Mouse (Mus musculus) kidney, postnatal 14 days (tissue): ENCODE measurements around the gene Zdhhc4.

Experiments used
- DNase-seq: peaks from one replicate; pipeline ENCODE4 v3.0.0; 2022; ENCODE audit warnings: mixed read lengths

The Zdhhc4 gene

DNA sequence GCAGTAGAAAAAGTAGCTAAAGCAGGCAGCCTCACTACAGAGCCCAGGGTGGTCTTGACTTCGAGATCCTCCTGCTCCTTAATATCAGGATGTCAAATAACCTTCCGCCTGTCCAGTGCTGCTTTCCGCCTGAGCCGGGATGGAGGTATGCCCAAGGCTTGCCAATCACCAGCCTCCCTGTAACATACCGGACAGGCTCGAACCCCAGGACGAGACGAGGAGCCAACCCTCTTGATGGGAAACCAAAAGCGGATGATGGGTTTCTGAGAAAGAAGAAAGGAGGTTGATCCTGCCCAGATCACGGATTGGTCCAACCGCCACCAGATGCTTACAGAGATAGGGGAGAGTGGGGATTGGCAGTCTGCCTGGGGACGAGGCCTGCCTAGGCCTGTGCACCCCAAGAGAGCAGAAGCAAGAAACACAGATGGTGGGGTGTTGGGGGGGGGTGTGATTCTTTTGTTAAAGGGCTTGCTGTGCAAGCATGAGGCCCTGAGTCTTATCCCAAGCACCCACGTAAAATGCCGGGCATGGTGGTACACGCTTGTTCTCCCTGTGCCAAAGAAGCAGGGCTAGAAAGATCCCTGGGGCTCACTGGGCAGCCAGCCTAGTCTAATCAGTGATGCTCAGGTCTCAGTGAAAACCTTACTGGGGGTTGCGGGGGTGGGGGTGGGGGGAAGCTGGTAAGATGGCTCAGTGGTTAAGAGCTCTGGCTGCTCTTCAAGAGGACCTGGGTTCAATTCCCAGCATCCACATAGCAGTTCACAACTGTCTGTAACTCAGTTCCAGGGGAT, 56.3 kb downstream of the Zdhhc4 start:
- DNase-seq = no peak

DNA sequence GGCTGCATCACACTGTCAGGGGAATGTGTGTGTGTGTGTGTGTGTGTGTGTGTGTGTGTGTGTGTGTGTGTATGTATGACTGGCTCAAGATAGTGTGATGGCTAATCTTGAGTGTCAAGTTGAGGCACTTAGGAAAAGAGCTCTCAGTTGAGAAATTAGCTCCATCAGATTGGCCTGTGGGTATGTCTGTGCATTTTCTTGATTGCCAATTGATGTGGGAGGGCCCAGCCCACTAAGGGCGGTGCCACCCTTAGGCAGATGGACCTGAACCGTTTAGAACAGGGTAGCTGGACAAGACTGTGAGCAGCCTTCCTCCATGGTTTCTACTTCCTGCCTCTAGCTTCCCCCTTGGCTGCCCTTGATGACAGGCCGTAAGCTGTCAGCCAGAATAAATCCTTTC, 56.9 kb downstream of the Zdhhc4 start:
- no peak for DNase-seq

DNA sequence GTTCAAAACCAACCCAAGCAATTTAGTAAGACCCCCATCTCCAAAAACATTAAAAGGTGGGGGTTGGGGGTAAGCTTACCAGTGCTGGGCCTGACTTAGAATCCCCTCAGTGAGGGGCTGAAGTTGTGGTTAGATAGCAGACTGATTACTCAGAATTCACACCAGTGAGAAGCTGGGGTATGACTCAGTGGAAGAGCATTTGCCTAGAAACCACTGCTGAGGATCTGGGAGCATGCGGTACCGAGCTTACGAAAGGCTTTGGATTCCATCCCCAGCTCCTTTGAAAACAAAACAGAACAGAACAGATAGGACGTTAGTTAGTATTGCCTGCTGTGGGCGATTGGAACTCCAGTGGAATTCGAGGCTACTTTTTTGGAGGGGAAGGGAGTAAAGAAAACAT, 57.4 kb downstream of the Zdhhc4 start:
- no peak for DNase-seq

DNA sequence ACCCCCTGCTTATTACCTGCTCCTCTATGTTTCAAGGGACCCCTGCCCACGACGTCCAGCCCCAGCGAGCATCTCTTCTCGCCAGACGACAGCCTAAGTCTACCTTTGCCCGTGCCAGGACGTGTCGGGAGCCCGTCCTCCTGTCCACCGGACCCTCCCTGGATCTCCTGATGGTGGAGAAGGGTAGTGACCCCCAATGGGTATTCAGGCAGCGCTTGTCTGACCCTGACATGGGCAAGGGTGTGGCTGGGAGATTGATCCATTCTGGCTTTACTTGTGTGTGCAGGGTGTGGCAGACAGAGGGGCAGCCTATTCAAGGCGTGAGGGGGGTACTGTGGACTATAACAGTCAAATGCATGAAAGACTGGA, 58.9 kb downstream of the Zdhhc4 start:
- no peak for DNase-seq

DNA sequence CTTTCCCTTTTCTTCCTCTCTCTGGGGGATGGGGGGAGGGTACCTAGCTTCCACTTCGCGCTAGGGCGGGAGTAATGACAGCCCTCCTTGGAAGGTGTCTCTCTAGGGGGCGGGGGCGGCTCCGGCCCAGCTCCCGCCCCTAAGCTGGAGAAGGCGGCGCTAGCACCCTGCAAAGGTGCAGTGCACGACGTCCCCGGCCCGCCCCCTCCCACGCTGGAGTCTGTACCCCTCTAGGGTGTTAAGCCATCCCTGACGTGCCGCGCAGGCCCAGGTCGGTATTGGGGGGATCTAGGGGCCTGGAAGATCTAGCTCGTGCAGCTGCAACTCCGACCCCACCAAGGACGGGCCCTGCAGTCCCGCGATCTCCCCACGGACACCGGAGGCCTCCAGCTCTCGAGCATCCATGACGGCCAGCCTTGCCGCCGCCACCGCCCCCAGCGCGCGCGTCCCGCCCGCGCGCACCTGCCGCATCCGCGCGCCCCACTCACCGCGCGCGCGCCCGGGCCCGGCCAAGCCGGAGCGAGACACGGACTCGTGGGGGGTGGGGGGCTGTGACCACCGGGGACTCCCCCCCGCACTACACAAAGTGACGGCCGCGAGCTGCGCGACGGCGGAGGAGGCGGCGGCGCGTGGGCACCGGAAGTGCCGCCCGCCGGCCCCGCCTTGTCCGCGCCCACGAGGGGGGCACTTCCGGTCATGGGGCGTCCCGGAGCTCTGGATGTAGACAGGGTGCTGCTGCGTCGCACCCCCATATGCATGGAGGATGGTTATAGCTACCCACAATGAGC, 59.5 kb downstream of the Zdhhc4 start, which contains the start of gene Zfp316:
Zfp316 (minus strand) TSS at position 660 of the 788 bp plus-strand sequence.
- DNase-seq = peak; percentile 83

DNA sequence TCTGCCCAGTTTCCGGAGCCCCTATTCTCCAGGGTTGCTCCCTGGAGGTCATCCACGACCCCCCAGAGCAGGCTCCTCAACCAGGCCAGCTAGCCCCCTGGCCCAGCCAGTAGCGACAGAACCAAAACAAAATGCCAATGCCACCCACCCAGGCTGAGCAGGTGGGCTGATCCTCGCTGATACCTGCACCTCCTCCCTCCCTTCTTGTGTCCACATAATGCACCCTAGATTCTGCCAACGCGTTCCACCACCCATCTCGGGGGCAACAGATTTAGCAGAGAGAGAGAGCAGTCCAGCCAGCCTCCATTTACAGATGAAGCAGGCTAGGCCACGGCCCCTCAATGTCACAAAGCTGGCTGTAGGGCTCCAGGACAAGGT, 60.1 kb downstream of the Zdhhc4 start:
- no peak for DNase-seq

DNA sequence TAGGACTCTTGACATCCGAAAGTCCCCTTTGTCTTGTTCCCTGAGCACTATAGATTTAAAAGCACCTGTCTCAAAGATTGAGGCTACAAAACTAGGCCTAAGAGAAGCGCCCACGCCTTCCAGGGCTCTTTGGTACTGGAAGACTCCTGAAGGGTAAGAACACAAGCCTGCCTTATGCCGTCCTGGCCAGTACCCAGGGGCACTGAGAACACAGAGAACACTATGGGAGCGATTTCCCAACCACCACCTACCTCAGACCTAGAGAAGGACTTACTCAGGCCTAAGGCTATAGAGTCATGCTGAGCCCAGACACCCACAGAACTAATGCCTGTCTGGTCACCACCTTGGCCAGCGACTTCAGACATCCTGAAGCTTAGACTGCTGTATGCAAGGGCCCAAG, 62.3 kb downstream of the Zdhhc4 start:
- no peak for DNase-seq
